Mouse (Mus musculus): ENCODE measurements around the gene Homer2.

DNA sequence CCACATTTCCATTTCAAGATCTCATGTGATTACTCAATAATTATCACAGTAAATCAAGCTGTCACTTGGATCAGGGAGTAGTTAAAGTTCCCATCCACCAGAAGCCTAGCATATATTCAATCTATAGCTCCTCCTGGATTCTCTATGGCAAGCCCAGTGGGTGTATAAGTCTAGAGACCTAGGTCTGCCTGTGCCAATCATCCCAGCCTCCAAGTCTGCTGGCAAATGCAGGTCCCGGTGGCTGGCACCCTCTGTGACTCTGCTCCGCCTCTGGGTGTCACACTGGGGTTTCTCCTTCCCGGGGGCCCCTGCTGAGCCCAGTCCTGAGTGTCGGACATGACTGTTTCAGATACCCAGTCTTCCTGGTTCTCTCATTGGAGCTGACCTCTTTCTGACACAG is 84.5 kb downstream of the Homer2 start:
- TF ChIP-seq POLR2A (IDR thresholded peaks at IDR 0.05; ENCODE audit: borderline replicate concordance, extremely low read depth, insufficient read depth, insufficient read length, poor library complexity, severe bottlenecking): no peak
- TF ChIP-seq CTCF (IDR thresholded peaks at IDR 0.05; ENCODE audit: borderline replicate concordance, extremely low read depth, insufficient read depth, insufficient read length): no peak
